Mouse (Mus musculus): ENCODE measurements around the gene Slc22a1. TPM values are rescaled to one million over a fixed set of nuclear protein-coding genes. Genes with fewer than 3 reads are reported as not detected.

The Slc22a1 gene
- total RNA-seq, 2 experiments from 2014 or later = not detected

GRCm38 (mm10) chr17:12641087-12641486, 34.5 kb downstream of the Slc22a1 start:
- no peak for DNase-seq (ENCODE audit: extremely low spot score in 1 of 2, low spot score in 1 of 2)

GRCm38 (mm10) chr17:12639585-12639984, 36.0 kb downstream of the Slc22a1 start:
- DNase-seq (ENCODE audit: extremely low spot score in 1 of 2, low spot score in 1 of 2) = no peak

GRCm38 (mm10) chr17:12634814-12635213, 40.8 kb downstream of the Slc22a1 start:
- no peak for DNase-seq (ENCODE audit: extremely low spot score in 1 of 2, low spot score in 1 of 2)

- DNase-seq (ENCODE audit: extremely low spot score in 1 of 2, low spot score in 1 of 2) = no peak
These were observed 43.6 kb downstream of the Slc22a1 start for GRCm38 (mm10) chr17:12631771-12632600.

- DNase-seq (ENCODE audit: extremely low spot score in 1 of 2, low spot score in 1 of 2) = no peak
These were observed 44.5 kb downstream of the Slc22a1 start for GRCm38 (mm10) chr17:12630976-12631730.

- no peak for DNase-seq (ENCODE audit: extremely low spot score in 1 of 2, low spot score in 1 of 2)
These were observed 47.6 kb downstream of the Slc22a1 start for GRCm38 (mm10) chr17:12627983-12628382.

- no peak for DNase-seq (ENCODE audit: extremely low spot score in 1 of 2, low spot score in 1 of 2)
These were observed 56.0 kb downstream of the Slc22a1 start for GRCm38 (mm10) chr17:12619641-12620040.

- DNase-seq (ENCODE audit: extremely low spot score in 1 of 2, low spot score in 1 of 2) = no peak
These were observed 60.2 kb downstream of the Slc22a1 start for GRCm38 (mm10) chr17:12615429-12615828.

GRCm38 (mm10) chr17:12614511-12615385, 60.9 kb downstream of the Slc22a1 start:
- DNase-seq (ENCODE audit: extremely low spot score in 1 of 2, low spot score in 1 of 2) = no peak

GRCm38 (mm10) chr17:12607202-12607601, 68.4 kb downstream of the Slc22a1 start:
- no peak for DNase-seq (ENCODE audit: extremely low spot score in 1 of 2, low spot score in 1 of 2)

- DNase-seq (ENCODE audit: extremely low spot score in 1 of 2, low spot score in 1 of 2) = no peak
These were observed 69.0 kb downstream of the Slc22a1 start for GRCm38 (mm10) chr17:12606634-12607033.

Other genes starting within 250 kb of the Slc22a1 start
- gene Slc22a3, start 168.1 kb downstream of the Slc22a1 start, total RNA-seq (2021) = 1 to 10 TPM in 1 of 2 experiments, under 1 TPM in 1; 0.54 to 1.0 TPM
- under 1 TPM; 0.19 to 0.25 TPM for gene Slc22a2, start 91.7 kb downstream of the Slc22a1 start, total RNA-seq (2021)
- gene Igf2r, start 93.8 kb upstream of the Slc22a1 start, total RNA-seq (2021) = 10 to 100 TPM; 28.1 to 29.8 TPM
- 10 to 100 TPM; 49.6 to 62.9 TPM for gene Mas1, start 192.3 kb upstream of the Slc22a1 start, total RNA-seq (2021)
- gene Mrgprh, start 200.2 kb upstream of the Slc22a1 start, total RNA-seq (2021) = under 1 TPM in 1 of 2 experiments, not detected in 1; 0.12 TPM
- 1 to 10 TPM; 2.3 to 2.5 TPM for gene Pnldc1, start 234.4 kb upstream of the Slc22a1 start, total RNA-seq (2021)
- 100 to 1,000 TPM; 188 to 223 TPM for gene Tcp1, start 239.9 kb upstream of the Slc22a1 start, total RNA-seq (2021)
- gene Mrpl18, start 240.5 kb upstream of the Slc22a1 start, total RNA-seq (2021) = 10 to 100 TPM; 58.6 to 66.1 TPM